Mouse (Mus musculus): Measurements from ENCODE around the gene Ager. TPM values are rescaled to one million over a fixed set of nuclear protein-coding genes. Genes with fewer than 3 reads are reported as not detected.
A peak's percentile ranks its signal among the peaks of the same experiment; 100 is the strongest.

Gene Ager
- total RNA-seq, 2 experiments from 2014 or later, result 0.28 TPM; not detected in 1

GRCm38 (mm10) chr17:34601796-34602195 is 4.1 kb downstream of the Ager start:
- intact Hi-C loops (cut with DNase I), result no loop called here

DNA sequence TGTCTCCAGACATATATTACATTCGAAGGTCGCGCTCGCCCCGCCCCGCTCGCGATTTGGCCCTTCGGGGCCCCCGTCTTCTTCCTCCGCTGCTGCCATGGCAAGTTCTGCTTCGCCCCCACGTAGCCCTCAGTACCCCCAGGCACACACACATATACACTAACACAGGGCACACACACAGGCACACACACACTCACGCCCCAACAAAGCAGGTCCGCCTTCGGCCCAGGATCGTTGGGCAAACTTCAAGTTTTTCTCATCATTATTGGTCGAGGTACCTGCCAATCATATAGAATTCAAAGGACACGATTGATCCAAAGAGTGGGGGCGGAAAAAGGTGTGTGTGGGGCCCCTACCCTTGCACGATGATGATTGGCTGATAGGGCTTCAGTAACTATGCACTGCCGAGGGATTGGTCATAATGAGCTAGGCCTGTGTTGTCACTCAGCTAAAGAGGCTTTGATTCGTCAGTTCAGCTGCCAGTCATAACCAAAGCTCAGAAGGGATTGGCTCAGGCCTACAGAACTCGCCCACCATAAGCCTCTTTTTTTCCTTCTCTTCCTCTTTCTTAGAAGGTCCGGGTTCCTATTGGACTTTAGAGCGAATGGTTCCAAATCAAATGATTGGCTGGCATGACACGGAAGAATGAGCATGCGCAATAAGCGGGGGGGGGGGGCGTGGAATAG is 5.9 kb downstream of the Ager start, which contains the start of gene Rnf5:
TSS of gene Rnf5 (minus strand) at position 316 of the 686 bp plus-strand sequence.
- DNase-seq, result peak; percentile 84 to 98
- intact Hi-C loops (cut with DNase I), result no loop called here

More at GRCm38 (mm10) chr17:34601796-34602195, 4.1 kb downstream of the Ager start:
- DNase-seq, result no peak

- intact Hi-C loops (cut with DNase I), result no loop called here
- peak; percentile 93 to 99 for DNase-seq
Observed at GRCm38 (mm10) chr17:34604061-34604508, 6.4 kb downstream of the Ager start, which contains the start of gene Agpat1. Agpat1 (plus strand) TSS chr17:34604262.

- no peak for DNase-seq
- intact Hi-C loops (cut with DNase I), result no loop called here
Observed at GRCm38 (mm10) chr17:34604511-34605237, 7.0 kb downstream of the Ager start.

GRCm38 (mm10) chr17:34605609-34606008 is 7.9 kb downstream of the Ager start:
- intact Hi-C loops (cut with DNase I), result no loop called here
- DNase-seq, result peak; percentile 96 to 97

DNA sequence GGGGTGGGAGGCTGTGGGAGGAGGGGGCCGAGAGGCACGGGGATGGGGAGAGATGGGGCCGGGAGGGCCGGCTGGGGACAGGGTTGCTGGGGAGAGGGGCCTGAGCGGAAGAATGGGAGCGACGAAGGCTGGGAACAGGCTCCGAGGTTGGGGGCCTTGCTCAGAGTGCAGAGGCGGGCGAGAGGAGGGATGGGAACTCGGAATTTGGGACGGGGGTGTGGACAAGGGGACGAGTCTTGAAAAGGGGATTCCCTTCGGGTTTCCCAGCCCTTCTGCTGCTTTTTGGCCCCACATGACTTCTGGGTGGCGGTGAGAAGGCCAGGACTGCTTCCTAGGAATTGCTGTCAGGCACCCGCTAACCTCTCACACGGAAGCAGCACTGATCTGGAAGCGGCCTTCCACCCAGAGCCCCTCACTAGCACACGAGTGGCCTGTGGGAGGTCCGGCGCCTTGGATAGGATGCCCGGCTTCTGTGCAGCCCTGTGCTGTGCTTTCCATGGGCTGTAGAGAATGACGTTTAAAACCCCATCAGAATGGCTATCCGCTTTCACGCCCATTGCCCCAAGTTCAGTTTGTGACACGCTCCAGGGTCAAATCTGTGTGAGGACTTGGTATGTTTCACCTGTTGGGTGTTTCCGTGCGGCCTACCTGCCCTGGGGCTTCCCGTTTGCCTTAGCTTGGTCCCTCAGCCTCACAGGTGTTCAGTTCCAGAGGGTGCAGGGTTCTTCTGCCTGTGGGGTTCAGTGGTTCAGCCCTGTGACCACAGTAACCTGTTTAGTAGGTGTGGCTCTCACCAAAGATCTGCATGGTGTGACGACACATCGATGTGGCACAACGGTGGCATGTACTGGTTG is 8.8 kb downstream of the Ager start:
- no peak for DNase-seq
- intact Hi-C loops (cut with DNase I), result no loop called here

GRCm38 (mm10) chr17:34607997-34608396 is 10.3 kb downstream of the Ager start:
- intact Hi-C loops (cut with DNase I), result no loop called here

DNA sequence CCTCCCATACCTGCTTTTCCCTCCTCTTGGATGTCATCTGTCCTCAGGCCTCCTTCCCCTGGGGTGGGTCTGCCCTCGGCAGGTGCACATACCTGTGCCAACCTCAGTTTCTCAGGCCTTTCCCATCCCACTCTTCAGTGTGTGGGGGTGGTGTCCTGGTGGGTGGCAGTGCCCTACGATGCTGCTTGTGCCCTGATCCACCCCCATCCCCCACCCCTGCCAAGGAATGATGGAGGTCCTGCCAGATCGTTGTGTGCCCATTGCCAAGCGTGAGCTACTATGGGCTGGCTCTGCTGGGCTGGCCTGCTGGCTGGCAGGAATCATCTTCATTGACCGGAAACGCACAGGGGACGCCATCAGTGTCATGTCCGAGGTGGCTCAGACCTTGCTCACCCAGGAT is 13.4 kb downstream of the Ager start:
- intact Hi-C loops (cut with DNase I), result no loop called here
- DNase-seq, result no peak

More at GRCm38 (mm10) chr17:34607997-34608396, 10.3 kb downstream of the Ager start:
- no peak for DNase-seq

DNA sequence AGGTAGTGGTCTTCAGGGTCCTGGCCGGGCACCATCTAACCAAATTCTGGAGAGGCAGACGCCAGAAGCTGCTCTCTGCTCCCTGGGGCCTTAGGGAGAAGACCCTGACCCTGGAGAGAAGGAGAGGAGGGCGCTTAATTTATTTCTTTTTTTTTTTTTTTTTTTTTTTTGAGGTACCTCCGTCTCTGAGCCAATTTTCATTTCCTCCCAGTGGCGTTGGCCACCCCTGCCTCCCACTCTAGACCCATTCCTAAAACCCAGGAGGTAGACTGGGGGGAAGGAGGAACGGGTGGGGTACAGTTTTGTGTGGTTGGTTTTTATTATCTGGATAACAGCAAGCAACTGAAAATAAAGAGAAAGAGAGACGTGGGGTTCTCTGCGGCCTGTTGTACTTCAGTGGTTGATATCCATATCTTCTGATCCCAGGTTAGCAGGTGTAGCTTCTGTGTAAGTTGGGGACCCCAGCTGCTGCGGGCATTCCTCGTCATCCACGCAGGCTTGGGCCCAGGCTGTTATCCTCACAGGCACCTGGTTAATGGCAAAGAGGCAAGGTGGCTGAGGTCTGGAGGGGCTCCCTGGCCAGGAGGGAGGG is 15.5 kb downstream of the Ager start:
- intact Hi-C loops (cut with DNase I), result no loop called here
- DNase-seq, result no peak

DNA sequence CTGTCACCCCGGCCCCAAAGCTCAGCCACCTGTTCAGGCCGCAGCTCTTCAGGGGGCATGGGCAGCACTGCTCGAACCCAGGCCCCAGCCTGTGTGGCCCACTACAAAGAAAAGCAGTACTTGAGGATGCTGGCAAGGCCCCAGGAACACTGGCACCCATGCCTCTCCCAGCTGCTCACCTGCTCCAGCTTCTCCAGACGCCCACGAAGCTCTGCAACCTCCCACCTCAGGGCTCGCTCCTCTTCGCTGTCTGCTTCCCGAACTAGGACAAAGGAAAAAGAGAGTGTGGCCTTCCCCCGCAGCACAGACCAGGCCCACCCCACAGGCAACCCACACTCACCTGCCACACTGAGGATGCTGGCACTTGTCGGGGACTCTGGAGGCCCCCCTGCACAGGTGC is 16.2 kb downstream of the Ager start:
- intact Hi-C loops (cut with DNase I), result no loop called here
- DNase-seq, result no peak

GRCm38 (mm10) chr17:34615871-34616270 is 18.2 kb downstream of the Ager start, which contains the start of gene Egfl8:
Egfl8 (minus strand) TSS chr17:34615971.
- no peak for DNase-seq
- intact Hi-C loops (cut with DNase I), result loop anchor here (5.0 kb wide), 2 partner anchors 44 to 174 kb away; no protein-coding TSS in a partner anchor

- intact Hi-C loops (cut with DNase I), result loop anchor here (5.0 kb wide), 2 partner anchors 47 to 177 kb away; no protein-coding TSS in a partner anchor
- DNase-seq, result peak; percentile 48 to 55
Observed at GRCm38 (mm10) chr17:34618999-34619398, 21.3 kb downstream of the Ager start.

GRCm38 (mm10) chr17:34621006-34621405 is 23.3 kb downstream of the Ager start:
- intact Hi-C loops (cut with DNase I), result no loop called here
- DNase-seq, result no peak

- intact Hi-C loops (cut with DNase I), result no loop called here
- DNase-seq, result no peak
Observed at GRCm38 (mm10) chr17:34623161-34623560, 25.5 kb downstream of the Ager start.

- DNase-seq, result no peak
- intact Hi-C loops (cut with DNase I), result no loop called here
Observed at GRCm38 (mm10) chr17:34624981-34625380, 27.3 kb downstream of the Ager start.

DNA sequence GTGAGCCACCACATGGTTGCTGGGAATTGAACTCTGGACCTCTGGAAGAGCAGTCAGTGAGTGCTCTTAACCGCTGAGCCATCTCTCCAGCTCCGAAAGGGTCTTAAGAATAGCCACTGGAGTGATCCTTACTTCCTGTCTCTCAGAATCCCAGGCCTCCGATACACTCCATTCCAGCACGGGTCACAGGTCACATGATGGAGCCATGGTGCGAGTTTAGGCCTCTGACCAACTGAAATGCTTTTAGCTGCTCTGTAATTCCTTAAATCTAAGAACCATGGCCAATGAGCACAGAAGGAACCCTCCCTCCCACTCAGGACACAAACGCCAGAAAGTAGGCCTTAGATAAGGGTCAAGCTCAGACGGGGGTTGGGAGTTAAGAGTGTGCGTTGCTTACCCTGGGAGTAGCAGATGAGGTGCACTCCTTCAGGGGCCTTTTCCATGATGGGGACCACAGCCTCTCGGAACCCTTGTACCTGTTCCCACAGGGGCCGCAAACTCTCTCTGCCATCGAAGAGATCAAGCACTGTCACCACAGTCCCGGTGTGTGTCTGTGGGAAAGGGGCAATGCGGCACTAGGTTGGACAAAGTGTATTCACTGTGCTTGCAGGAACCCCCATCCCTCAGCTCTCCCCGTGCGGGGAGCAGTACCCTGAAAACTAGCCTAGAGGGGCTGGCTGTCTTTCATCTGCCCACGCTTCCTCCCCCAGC is 28.6 kb downstream of the Ager start:
- intact Hi-C loops (cut with DNase I), result no loop called here
- no peak for DNase-seq

GRCm38 (mm10) chr17:34626773-34627092 is 29.1 kb downstream of the Ager start:
- intact Hi-C loops (cut with DNase I), result no loop called here

GRCm38 (mm10) chr17:34627093-34627942 is 29.7 kb downstream of the Ager start:
- intact Hi-C loops (cut with DNase I), result no loop called here
- peak; percentile 75 to 79 for DNase-seq

More at GRCm38 (mm10) chr17:34626773-34627092, 29.1 kb downstream of the Ager start:
- DNase-seq, result no peak
